Mouse (Mus musculus) adipocyte (in vitro differentiated cells): ENCODE results near the gene Prr13.

Source experiments
- DNase-seq: peaks from one replicate; pipeline ENCODE4 v3.0.0-alpha.2; 2016; ENCODE audit warnings: low spot score

Gene Prr13

GRCm38 (mm10) chr15:102505073-102505769 lies 46.4 kb downstream of the Prr13 start:
- no peak for DNase-seq

DNA sequence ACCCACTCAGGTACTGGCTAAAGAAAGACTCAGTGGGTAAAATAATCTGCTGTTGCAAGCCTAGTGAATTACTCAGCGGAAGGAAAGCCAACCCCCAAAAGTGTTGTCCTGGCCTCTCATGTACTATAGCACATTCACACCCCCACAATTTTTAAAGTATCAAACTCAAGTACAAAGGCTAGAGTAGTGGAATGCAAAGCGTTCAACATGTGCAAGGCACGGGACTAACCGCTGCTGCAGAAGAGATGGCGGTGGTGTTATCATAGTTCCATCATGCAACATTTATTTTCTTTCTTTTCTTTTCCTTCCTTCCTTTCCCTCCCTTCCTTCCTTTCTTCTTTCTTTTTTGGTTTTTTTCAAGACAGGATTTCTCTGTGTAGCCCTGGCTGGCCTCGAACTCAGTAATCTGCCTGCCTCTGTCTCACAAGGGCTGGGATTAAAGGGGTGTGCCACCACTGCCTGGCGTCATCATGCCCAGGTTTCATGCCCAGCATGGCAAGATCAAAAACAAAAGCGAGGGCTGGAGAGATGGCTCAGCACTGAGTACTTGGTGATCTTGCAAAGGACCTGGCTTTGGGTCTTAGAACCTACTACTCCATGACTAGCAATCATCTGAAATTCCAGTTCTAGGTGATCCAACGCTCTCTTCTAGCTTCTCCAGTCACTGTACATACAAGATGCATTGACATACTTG lies 47.1 kb downstream of the Prr13 start:
- DNase-seq = no peak

GRCm38 (mm10) chr15:102506464-102506830 lies 47.6 kb downstream of the Prr13 start:
- DNase-seq = no peak

- no peak for DNase-seq
These were observed 48.0 kb downstream of the Prr13 start for GRCm38 (mm10) chr15:102506864-102507263.

DNA sequence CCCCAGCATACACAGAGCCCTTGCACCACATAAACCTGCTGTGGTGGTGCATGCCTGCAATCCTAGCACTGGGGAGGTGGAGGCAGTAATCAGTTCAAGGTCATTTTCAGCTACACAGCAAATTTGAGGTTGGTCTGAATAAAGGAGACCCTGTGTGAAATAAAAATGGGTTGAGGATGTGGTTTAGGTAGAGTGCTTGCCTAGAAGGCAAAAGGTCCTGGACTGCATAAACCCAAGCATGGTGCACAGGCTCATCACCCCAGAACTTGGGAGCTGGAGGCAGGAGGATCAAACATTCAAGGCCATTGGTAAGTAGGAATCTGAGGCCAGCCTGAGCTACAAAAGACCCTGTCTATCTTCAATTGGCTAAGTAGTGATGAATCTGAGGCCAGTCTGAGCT lies 48.7 kb downstream of the Prr13 start:
- DNase-seq = no peak

- DNase-seq = no peak
These were observed 49.5 kb downstream of the Prr13 start for GRCm38 (mm10) chr15:102508336-102508735.

DNA sequence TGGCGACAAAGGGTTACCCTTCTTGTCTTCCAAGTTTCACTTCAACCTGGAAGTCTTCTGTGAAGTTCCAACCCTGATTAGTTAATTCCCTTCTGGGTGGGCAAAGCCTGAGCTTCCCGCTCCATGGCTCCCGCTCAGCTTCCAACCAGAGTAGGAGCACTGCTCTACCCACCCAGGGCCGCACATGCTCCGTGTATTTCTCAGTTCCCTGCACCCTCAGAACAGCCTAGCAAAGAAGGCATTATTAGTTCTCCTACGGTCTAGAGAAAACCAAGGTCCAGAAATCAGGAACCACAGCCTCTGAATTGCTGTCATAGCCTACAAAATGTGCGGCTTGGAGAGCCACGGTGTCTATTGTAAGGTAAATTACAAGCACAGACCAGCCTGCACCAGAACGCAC lies 51.3 kb downstream of the Prr13 start:
- DNase-seq = no peak

GRCm38 (mm10) chr15:102510590-102511284 lies 51.9 kb downstream of the Prr13 start:
- no peak for DNase-seq

GRCm38 (mm10) chr15:102511285-102511833 lies 52.5 kb downstream of the Prr13 start:
- DNase-seq = no peak

DNA sequence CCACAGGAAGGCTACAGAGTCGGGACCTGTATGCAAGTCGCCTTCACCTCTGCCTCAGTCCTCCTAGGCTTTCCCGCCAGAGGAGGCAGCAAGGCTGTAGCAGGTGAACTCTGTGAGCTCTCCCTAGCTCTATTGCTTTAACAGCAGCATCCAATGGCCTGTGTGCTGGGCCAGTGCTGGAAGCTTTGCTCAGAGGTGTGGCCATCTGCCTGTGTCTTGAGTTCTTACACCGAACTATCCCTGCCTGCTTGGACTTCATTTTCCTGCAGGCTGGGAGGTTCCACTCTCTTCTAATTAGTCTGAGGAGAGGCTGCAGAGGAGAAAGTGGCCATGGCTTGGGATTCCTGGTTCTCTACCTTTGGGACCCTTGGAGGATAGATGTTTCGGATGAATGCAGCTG lies 53.2 kb downstream of the Prr13 start:
- no peak for DNase-seq
